Mouse (Mus musculus): ENCODE measurements around the gene Plekhh1. TPM values are rescaled to one million over a fixed set of nuclear protein-coding genes. Genes with fewer than 3 reads are reported as not detected.

Plekhh1 gene
- not detected in 2 replicates for polyA plus RNA-seq (2012)

DNA sequence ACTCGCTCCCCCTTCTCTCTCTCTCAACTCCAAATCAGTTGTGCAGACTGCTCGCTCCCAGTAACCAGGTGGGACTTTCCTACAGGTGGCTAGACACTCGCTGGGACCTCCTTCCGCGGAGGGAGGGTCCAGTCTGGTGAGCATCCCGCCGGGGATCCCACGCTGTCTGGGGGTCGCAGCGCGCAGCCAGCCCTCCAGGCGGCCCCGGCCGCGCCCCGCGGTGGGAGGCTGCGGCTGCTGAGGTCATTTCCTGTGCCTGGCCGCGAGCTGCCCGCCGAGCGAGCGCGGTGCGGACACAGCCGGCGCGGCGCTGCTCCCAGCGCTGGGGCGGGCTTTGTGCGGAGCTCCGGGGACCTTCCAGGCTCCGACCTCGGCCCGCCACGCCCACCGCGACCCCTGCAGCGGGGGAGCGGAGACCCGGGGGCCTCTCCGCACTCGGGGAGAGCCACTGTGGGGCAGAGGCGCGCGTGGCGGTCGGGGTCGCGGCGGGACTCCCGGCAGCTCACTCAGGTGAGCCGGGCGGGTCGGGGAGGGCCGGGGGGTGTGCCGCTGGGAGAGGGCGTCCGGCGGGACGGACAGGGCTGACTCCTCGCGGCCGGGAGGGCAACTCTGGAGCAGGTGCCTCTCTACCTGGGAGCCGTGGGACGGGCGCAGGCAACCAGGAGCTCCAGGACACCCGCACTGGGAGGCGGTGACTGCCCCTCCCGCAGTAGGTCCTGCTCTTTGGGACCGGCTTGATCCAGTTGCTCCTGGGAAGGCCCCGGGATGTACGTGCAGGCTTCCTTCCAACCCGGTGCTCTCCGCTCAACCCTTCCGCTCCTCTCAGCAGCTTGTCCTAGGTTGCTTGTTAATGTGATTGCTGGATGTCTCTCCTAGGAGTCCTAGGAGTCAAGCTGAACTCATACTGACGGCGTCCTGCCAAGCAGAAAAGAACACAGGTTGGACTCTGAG, at the start of gene Plekhh1:
Plekhh1 (plus strand) TSS at position 253 of the 951 bp plus-strand sequence.
- TF ChIP-seq GATA1 (IDR thresholded peaks at IDR 0.05; ENCODE audit: low read length), result no peak

DNA sequence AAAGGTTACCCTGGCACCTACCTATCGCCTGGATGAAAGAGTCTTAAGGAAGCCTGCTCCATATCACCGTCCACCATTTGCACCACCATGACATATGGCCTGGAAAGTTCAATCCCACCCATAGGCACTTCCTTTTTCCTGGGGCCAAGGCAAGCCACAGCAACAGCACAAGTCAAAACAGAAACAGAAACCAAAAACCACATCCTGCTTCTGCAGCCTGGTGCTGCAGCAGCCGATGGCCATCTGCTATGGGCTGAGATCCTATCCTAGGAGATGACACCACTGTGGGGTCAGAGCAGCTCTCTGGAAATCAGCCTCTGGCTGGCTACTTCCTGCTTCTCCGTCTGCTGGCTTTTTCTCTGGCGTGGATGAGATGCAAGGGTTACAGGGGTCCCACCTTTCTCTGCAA, 48.3 kb upstream of the Plekhh1 start:
- TF ChIP-seq GATA1 (IDR thresholded peaks at IDR 0.05; ENCODE audit: low read length), result peak; percentile 50

DNA sequence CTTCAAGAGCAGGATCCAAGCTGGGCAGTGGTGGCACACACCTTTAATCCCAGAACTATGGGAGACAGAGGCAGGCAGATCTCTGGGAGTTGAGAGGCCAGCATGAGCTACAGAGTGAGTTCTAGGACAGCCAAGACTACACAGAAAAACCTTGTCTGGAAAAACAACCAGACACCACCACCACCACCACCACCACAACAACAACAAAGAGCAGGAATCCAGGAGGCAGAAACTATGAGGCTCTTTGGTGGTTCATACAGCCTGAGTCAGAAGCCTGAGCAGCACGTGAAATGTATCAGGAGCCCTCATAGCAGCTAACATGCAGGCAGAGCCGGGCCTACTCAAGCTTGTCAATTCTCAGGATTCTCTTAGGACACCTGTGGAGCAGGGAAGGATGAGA, 47.8 kb upstream of the Plekhh1 start:
- TF ChIP-seq GATA1 (IDR thresholded peaks at IDR 0.05; ENCODE audit: low read length), result no peak

DNA sequence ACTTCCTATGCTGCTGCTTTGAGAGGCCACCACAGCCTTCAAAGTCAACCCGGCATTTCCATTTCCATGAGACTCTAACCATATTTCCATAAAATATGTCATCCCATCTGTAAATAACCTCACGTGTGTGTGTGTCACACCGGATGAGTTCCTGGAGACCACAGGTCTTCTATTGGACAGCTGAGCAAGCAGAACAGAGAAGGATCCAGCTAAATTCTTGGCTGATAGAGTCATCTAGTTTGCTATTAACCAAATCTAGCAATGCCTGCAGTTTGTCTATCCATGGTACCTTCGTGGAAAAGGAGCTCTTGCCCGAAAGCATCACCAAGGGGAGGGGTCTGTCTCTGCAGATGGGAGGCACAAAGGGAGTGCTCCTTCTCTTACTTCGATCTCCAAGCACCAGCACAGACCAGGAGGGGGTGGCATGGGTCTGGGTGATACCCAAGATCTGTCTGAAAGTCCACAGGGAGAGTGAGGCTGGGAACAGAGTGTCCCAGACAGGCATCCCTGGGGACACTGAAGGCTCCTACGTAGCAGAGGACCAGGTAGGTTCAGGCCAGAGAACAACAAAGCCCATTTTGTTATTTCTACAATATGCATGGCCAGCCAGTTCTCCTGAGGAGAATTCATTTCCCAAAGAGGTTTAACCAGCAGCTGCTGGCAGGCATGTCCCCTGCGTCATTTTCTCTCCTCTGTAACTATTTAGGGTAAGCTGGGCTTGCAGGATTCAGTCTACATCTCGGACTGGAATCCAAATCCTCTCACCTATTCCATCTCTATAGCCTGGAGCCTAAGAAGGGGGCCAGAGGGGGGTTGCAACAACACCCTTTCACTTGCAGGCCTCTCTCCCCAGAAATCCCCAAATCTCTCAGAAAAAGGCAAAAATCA, 46.8 kb upstream of the Plekhh1 start:
- TF ChIP-seq GATA1 (IDR thresholded peaks at IDR 0.05; ENCODE audit: low read length), result no peak

DNA sequence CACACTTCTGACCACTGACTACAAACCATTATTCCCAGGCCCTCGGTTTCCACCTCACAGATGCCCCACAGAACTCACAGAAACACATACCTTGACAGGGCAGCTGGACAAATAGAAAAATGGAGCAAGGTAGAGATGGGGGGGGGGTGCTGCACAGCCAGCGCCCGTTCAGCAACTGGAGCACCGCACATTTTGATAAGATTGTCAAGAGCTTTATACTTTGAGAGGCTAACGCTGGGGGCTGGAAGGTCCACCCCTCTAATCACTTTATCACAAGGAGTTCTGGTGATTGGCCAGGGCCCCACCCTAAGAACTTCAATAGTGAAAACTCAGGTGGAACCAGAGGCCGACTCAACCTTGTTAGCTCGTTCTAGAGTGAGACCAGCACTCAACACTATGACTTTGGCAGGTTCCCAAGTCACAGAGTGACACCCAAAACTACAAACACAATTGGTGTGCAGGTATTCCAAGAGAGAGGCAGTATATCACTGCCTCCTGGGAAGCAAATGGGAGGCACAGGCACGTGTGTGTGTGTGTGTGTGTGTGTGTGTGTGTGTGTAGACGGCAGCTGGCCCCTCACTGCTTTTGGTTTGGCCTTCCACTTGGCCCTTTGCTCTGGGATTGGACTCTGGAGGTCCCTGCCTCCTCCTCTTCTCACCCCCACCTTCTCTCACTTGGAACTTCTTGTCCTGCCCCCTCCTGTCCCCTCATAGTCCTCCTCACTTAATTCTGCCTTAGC, 45.5 kb upstream of the Plekhh1 start:
- TF ChIP-seq GATA1 (IDR thresholded peaks at IDR 0.05; ENCODE audit: low read length), result no peak

DNA sequence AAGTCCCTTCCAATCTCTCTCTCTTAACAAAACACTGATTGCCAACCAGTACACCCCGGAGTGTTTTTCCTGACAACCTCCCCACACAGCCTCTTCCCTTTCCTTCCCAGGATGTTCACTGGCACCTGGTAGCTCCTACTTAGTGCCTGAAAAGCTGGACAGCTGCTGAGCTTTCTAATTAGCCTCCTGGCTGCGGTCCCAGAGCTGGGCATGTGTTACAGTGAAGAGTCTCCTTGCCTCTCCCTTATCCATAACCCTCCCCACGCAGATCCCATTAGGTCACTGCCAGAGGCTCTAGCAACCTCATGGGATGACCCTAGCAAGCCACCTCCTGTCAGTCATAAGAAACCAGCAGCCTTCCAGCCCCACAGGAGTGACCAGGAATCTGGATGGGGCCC, 44.9 kb upstream of the Plekhh1 start:
- TF ChIP-seq GATA1 (IDR thresholded peaks at IDR 0.05; ENCODE audit: low read length), result no peak

DNA sequence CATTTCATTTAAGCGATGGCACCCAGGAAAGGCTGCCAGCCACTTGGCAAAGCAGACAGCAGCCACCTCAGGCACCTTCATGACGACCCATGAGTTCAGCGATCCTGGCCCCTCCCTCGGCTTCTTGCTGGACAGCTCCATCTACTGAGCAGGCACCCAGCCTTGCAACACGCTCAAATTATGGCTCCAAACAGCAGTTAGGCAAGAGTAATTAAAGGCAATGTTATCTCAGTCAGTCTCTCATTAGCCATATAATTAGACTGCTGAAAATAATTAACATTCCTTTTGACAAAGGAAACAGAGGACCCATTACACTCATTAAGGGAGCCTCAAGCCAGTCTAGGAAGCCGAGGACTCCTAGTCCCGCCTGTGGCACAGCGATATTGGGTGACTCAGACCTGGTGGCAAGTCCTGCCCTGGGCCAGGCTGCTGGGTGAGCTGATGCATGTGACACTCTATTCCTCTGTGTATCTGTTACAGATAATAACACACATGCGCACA, 41.3 kb upstream of the Plekhh1 start:
- no peak for TF ChIP-seq GATA1 (IDR thresholded peaks at IDR 0.05; ENCODE audit: low read length)

DNA sequence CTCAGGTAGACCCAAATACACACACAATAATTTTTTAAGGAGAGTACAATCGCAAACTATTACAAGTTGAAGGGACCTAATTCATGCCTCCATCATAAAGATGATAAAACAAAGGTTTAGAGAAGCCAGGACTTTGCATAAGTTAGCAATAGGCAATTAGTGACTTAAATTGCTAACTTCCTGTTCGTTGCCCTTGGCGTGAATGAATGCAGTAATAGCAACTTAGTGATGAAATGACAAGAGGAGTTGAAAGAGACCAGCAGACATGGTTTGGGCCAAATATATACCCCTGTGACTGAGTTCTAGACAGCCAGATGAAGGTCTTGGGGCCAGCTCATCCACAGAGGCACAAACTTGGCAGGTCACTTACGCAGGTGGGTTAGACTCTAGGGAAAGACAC, 32.7 kb upstream of the Plekhh1 start:
- no peak for TF ChIP-seq GATA1 (IDR thresholded peaks at IDR 0.05; ENCODE audit: low read length)

DNA sequence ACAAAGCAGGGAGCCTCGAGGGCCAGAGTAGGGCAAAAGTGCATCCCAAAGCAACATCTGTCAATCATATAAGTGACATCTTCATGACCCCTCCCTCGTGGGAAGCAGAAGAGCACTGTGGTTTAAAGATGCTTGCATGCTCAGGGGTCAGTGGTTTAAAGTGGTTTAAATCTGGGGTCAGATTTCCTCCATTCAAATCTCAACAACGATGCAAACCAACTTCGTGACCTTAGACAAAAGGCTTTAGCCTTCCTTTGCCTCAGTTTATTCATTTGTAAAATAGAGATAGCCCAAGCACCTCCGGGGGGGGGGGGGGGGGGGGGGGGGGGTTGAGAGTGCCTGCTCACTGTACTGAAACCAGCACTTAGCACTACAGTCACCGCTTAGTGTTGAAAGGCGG, 32.3 kb upstream of the Plekhh1 start:
- TF ChIP-seq GATA1 (IDR thresholded peaks at IDR 0.05; ENCODE audit: low read length), result no peak

DNA sequence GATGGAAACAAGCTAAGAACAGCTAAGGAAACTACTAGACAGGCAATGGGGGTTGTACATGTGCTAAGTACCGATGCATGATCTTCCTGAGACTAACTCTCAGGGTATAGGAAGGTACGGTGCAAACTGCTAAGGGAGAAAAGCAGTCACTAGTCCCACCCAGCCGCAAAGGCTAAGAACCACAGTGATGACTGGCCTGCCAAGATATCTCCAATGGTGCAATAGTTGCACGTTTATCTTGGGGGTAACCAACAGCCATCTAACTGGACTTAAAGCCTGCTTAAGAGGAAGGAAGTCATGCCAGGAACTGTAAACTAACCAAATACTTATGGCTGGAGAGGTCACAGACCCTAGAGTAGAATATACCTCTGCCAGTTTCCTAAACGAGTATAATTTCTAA, 26.6 kb upstream of the Plekhh1 start:
- TF ChIP-seq GATA1 (IDR thresholded peaks at IDR 0.05; ENCODE audit: low read length), result no peak

DNA sequence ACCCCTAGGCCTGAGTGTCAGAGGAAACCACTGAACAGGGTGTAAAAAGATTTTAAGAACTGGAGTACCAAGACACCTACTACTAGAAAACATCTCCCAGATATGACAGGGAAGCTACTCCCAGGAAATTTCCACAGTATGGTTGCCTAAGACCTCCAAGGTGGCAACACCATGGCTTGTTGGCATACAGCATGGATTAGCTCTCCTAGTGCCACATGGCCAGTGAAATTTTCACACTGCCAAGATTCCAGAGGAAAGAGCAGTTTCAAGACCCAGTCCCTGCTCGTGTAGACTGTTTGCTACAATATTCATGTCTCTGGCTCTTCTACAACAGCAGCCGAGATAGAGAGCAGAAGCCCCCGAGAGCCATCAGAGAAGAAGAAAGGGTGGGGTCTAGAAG, 26.0 kb upstream of the Plekhh1 start:
- TF ChIP-seq GATA1 (IDR thresholded peaks at IDR 0.05; ENCODE audit: low read length), result no peak

DNA sequence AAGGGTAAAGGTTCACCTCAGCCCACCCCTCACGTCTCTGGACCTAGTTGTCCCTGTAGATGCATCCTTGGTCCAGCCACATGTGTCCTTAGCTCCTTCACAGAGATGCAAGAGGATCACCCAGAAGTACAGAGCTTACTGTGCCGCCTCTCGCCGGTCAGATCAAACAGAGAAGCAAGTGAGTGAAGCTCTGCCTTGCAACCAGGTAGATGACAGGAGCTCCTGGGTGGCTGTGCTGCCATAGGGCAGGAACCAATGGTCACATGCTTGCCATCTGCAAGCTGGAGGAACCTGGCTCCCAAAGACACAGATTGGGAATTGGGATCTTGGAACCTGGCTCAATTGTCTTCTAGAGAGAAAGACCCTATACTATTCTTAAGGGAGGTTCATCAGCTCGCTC, 23.5 kb upstream of the Plekhh1 start:
- no peak for TF ChIP-seq GATA1 (IDR thresholded peaks at IDR 0.05; ENCODE audit: low read length)

DNA sequence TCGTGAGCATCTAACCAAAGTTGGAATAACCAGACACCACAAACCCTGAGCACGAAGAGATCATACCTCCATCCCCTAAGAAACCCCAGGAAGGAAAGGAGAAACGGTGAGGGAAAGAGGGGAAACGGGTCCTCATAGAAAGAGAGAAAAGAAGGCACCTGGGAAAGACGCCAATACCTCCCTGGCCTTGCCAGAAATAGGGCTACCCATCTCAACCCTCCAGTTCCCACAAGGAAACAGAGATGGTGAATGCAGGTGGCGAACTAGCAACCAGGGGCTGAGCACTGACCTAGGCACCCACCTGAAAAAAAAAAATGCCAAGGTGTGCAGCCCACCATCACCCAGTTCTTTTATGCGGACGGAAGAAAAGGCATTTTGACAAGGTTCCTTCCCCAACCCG, 22.9 kb upstream of the Plekhh1 start:
- TF ChIP-seq GATA1 (IDR thresholded peaks at IDR 0.05; ENCODE audit: low read length), result no peak

DNA sequence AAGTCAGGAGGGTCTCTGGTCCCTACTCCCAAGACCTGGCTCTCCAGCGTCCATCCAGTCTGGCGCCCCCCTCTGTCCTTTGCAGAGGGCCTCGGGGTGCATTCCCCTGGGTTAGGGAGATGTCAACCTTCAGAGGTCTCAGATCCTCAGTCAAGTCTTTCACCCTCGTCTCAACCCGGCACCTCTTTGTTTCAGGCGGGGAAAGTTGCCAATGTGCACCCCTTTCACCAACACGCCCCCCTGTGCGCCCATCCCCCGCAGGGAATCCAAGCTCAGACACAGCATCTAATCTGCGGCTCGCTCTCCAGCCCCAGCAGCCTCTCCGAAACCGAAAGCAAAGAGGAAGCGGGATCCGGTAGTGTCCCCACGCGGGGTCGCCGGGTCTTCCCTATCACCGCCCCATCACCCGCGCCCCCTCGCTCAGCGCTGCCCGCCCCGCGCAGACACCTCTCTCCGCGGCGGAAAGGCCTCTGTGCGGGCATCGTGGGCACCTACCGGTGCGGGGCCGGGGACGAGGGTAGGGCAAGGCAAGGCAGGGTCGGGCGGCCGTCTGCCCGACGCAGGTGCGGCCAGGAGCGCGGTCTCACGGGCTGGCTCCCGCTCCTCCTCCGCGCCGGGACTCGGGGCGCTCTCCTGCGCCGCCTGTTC, 22.4 kb upstream of the Plekhh1 start:
- TF ChIP-seq GATA1 (IDR thresholded peaks at IDR 0.05; ENCODE audit: low read length), result no peak

Measured in G1E-ER4 (cell line).